Mouse (Mus musculus): Measurements from ENCODE around the gene Gm5072. TPM values are rescaled to one million over a fixed set of nuclear protein-coding genes. Genes with fewer than 3 reads are reported as not detected.
"Not testable (repeated sequence)": the region's sequence is repeated elsewhere in the genome, so short reads cannot be mapped to it uniquely, and the experiment has no call there.

The Gm5072 gene
- polyA plus RNA-seq (2012; fragmentation: generic; extraction: Trizol), result 0.05 TPM
- long read RNA-seq, experiment 1, result 0 reads
- long read RNA-seq, experiment 2, result 0 reads

DNA sequence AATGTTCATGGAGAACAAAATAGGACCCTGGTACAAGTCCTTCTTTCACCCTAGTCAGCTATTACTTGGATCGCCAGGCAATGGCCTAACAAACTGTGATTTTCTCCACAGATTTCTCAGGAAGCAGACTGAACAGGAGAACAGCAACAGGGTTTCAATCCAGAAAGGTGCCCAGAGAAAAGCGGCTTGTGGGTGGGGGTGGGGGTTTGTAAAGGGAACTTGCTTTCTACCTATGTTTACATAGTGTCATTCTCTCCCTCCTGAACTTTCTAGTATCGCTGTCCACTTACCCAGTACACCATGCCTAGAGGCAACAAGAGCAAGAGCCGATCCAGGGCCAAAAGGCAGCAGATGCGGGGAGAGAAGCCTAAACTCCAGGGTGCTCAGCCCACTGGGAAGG lies at the start of gene Gm5072:
Gene Gm5072 (plus strand): TSS at position 301 of the 400 bp plus-strand sequence.
- not testable (repeated sequence) for H3K27me3 ChIP-seq (ENCODE audit: control insufficient read depth, insufficient read depth, insufficient read length); H3ac ChIP-seq (ENCODE audit: control insufficient read depth, insufficient read length, low read depth); H3K4me3 ChIP-seq (ENCODE audit: insufficient read depth, poor library complexity, severe bottlenecking); H3K79me3 ChIP-seq (ENCODE audit: low read depth); H3K79me2 ChIP-seq (ENCODE audit: control insufficient read depth, insufficient read depth); H3K36me3 ChIP-seq (ENCODE audit: control insufficient read depth, insufficient read depth)

Other genes starting within 250 kb of the Gm5072 start
- gene Mageb2, start 60.8 kb upstream of the Gm5072 start, polyA plus RNA-seq (2012; fragmentation: generic; extraction: Trizol), result 0.23 TPM
- gene Gm8914, start 87.6 kb downstream of the Gm5072 start, polyA plus RNA-seq (2012; fragmentation: generic; extraction: Trizol), result 0.05 TPM
- not detected for gene 1700084M14Rik, start 183.4 kb downstream of the Gm5072 start, polyA plus RNA-seq (2012; fragmentation: generic; extraction: Trizol)
- gene Gm14781, start 239.7 kb downstream of the Gm5072 start, polyA plus RNA-seq (2012; fragmentation: generic; extraction: Trizol), result not detected

Data from C2C12 (cell line).